Mouse (Mus musculus): ENCODE data around the gene Nck2. TPM values are rescaled to one million over a fixed set of nuclear protein-coding genes. Genes with fewer than 3 reads are reported as not detected.

Nck2 gene
- polyA plus RNA-seq, 1 experiment from 2014 or later: 32.3 TPM

DNA sequence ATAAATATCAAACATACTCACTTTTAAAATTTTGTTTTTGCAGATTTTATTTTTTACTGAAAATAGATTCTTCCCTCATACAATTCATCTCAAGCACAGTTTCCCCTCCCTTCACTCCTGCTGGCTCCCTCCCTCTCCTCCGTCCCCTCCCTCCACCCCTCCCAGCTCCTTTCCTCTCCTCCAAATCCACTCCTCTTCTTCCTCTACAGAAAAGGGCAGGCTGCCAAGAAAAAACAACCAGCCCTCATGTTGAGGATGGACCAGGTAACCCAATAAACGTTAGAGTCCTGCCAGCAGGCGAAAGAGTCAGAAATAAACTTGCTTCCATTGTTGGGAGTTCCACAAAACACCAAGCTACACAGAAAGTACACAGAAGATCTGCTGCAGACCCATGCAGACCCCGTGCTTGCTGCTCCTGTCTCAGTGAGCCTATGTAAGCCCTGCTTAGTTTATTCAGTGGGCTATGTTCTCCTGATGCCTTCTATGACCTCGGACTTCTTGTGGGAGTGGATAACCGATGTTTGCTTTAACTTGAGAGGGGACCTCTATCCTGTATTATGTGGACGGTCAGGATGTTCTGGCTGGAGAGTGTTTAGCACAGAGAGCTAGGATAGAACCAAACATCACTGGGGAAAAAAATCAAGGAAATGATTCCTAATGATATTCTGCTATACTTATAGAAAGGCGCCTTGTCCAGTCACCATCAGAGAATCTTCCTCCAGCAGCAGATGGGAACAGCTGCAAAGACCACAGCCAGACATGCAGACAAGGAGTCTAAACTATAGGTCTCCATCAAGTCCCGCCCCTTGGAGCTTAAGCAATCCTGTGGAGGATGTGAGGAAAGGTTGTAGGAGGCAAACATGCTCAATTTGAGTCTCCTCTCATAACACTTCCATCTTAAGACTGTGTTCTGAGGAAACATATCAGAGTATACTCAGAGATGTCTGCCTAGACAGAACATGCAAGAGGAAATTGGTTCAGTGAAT is 39.4 kb upstream of the Nck2 start:
- Histone ChIP-seq H3K9ac (ENCODE audit: low read depth, low read length) (no peak overlapping the region), H3K4me2 (ENCODE audit: low read length) (no peak overlapping the region), H3K9me3 (replicated peaks; ENCODE audit: control insufficient read depth, low read length, poor library complexity, severe bottlenecking) (no peaks in the 10 kb centered on the region), H3K4me1 (ENCODE audit: control insufficient read depth, insufficient read depth, low read length) (no peaks in the 10 kb centered on the region), H3K4me3 (ENCODE audit: low read depth, low read length) (no peak overlapping the region), H3K27me3 (ENCODE audit: control insufficient read depth, insufficient read depth, low read depth, low read length) (no peaks in the 10 kb centered on the region), H3K27ac (ENCODE audit: low read length) (no peak overlapping the region), H3K36me3 (ENCODE audit: control insufficient read depth, insufficient read depth, low read length) (no peaks in the 10 kb centered on the region)
- ATAC-seq: no peak
- WGBS: 71% methylated on average over 9 of the region's 9 CpGs

DNA sequence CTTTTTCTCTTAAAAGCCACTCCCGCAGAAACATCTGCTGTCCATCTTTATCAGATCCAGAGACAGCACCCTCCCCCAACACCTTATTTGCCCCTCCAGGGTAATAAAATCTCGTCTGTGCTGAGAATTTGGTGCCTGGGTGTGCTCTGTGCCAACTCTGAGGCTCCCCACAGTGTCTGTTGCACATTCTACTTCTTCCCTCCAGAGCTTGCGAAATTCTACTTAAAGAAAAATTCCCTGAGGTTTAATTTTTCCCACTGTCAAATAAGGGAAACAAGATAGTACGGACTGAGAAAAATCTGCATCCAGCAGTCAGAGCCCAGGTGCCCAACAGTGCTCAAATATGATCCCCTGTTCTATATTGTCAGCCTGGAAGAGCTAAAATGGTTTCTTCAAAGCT is 35.4 kb upstream of the Nck2 start:
- no peak overlapping the region for H3K4me2 ChIP-seq (ENCODE audit: low read length)
- ATAC-seq: no peak
- no peak overlapping the region for H3K27ac ChIP-seq (ENCODE audit: low read length)
- no peaks in the 10 kb centered on the region for H3K27me3 ChIP-seq (ENCODE audit: control insufficient read depth, insufficient read depth, low read depth, low read length)
- no peaks in the 10 kb centered on the region for H3K4me1 ChIP-seq (ENCODE audit: control insufficient read depth, insufficient read depth, low read length)
- H3K36me3 ChIP-seq (ENCODE audit: control insufficient read depth, insufficient read depth, low read length): no peaks in the 10 kb centered on the region
- no peak overlapping the region for H3K4me3 ChIP-seq (ENCODE audit: low read depth, low read length)
- 70% methylated on average over 4 of the region's 4 CpGs for WGBS
- H3K9me3 ChIP-seq (replicated peaks; ENCODE audit: control insufficient read depth, low read length, poor library complexity, severe bottlenecking): no peaks in the 10 kb centered on the region
- no peak overlapping the region for H3K9ac ChIP-seq (ENCODE audit: low read depth, low read length)

DNA sequence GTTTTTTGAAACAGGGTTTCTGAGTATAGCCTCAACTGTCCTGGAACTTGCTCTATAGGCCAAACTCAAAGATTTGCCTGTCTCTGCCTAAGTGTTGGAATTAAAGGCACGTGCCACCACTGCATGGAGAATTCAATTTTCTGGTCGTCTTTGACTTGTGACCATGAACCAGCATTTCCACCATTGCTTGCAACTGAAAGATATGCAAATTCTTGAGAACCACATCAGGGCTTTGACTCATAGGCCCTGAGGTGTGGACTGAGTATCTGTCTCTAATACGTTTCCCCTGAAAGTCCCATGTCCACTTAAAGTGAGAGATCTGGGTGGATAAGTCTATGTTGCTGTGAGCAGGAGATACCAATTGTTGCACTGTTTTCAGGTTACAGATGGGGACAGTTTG is 31.6 kb upstream of the Nck2 start:
- H3K4me3 ChIP-seq (ENCODE audit: low read depth, low read length): no peak overlapping the region
- H3K27me3 ChIP-seq (ENCODE audit: control insufficient read depth, insufficient read depth, low read depth, low read length): no peaks in the 10 kb centered on the region
- no peaks in the 10 kb centered on the region for H3K36me3 ChIP-seq (ENCODE audit: control insufficient read depth, insufficient read depth, low read length)
- no peaks in the 10 kb centered on the region for H3K9me3 ChIP-seq (replicated peaks; ENCODE audit: control insufficient read depth, low read length, poor library complexity, severe bottlenecking)
- no peak overlapping the region for H3K4me2 ChIP-seq (ENCODE audit: low read length)
- no peak overlapping the region for H3K9ac ChIP-seq (ENCODE audit: low read depth, low read length)
- H3K4me1 ChIP-seq (ENCODE audit: control insufficient read depth, insufficient read depth, low read length): no peaks in the 10 kb centered on the region
- 83% methylated on average over 3 of the region's 3 CpGs for WGBS
- H3K27ac ChIP-seq (ENCODE audit: low read length): no peak overlapping the region
- ATAC-seq: no peak

DNA sequence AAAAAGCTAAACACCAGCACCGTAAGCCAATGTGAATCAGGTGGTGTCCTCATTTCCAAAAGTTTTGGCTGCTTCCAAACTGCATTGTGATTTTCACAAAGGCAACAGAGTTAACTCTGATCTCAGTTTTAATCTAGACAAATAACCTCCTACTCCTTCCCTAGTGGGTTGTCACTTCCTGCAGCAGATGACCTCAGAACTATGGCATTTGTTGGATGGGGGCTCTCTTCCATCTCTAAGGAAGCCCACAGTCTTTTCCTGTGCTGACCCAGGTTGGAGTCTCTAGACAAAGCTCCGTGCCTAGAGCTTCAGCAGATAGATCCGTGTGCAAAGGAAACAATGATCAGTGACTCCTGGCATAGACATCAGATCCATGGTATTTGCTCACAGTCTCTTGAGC is 31.1 kb upstream of the Nck2 start:
- 84% methylated on average over 3 of the region's 3 CpGs for WGBS
- Histone ChIP-seq H3K4me1 (ENCODE audit: control insufficient read depth, insufficient read depth, low read length) (no peaks in the 10 kb centered on the region), H3K36me3 (ENCODE audit: control insufficient read depth, insufficient read depth, low read length) (no peaks in the 10 kb centered on the region)

DNA sequence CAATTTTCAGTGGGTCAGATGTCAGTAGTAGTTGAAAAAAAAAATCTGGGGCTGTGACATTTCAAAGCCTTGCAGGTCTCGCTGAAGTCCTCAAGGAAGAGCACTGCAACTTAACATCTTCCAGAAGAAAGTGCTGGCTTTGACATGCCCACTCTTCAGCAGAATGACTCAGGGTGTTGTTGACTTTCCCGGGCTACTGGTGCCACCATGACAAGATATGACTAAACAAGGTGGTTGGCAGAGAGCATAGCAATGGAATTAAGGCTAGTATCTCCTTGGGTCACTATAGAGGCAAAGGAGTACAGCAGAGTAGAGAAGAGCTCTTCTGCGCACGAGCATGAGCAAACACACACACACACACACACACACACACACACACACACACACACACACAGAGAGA is 30.6 kb upstream of the Nck2 start:
- Histone ChIP-seq H3K4me1 (ENCODE audit: control insufficient read depth, insufficient read depth, low read length) (no peaks in the 10 kb centered on the region), H3K36me3 (ENCODE audit: control insufficient read depth, insufficient read depth, low read length) (no peaks in the 10 kb centered on the region), H3K4me3 (ENCODE audit: low read depth, low read length) (no peak overlapping the region), H3K27ac (ENCODE audit: low read length) (no peak overlapping the region), H3K27me3 (ENCODE audit: control insufficient read depth, insufficient read depth, low read depth, low read length) (no peaks in the 10 kb centered on the region), H3K9ac (ENCODE audit: low read depth, low read length) (no peak overlapping the region), H3K4me2 (ENCODE audit: low read length) (no peak overlapping the region), H3K9me3 (replicated peaks; ENCODE audit: control insufficient read depth, low read length, poor library complexity, severe bottlenecking) (no peaks in the 10 kb centered on the region)
- 88% methylated on average over 4 of the region's 4 CpGs for WGBS
- ATAC-seq: no peak

More for the DNA sequence above, 31.1 kb upstream of the Nck2 start:
- no peak overlapping the region for H3K4me2 ChIP-seq (ENCODE audit: low read length)
- H3K9ac ChIP-seq (ENCODE audit: low read depth, low read length): no peak overlapping the region
- no peaks in the 10 kb centered on the region for H3K27me3 ChIP-seq (ENCODE audit: control insufficient read depth, insufficient read depth, low read depth, low read length)
- H3K4me3 ChIP-seq (ENCODE audit: low read depth, low read length): no peak overlapping the region
- H3K27ac ChIP-seq (ENCODE audit: low read length): no peak overlapping the region
- no peaks in the 10 kb centered on the region for H3K9me3 ChIP-seq (replicated peaks; ENCODE audit: control insufficient read depth, low read length, poor library complexity, severe bottlenecking)
- ATAC-seq: no peak

DNA sequence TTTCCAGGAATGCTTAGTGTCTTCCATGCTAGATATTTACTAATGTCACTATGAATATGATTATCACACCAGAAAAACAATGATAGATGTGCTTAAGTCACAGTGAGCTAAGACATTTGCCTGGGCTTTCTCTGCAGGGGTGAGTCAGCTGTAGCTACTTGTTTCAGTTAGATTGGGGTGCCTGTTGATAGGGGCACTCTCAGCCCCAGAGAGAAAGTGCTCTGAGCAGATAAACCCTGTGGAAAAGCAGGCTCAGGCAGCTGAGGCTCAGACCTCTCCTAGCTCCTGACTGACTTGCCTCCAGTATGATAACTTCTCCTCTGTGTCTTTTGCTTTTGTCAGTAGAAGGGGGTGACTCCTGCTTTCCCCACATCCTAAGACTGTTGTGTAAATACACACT is 30.2 kb upstream of the Nck2 start:
- Histone ChIP-seq H3K27ac (ENCODE audit: low read length) (no peak overlapping the region), H3K4me2 (ENCODE audit: low read length) (no peak overlapping the region), H3K27me3 (ENCODE audit: control insufficient read depth, insufficient read depth, low read depth, low read length) (no peaks in the 10 kb centered on the region), H3K36me3 (ENCODE audit: control insufficient read depth, insufficient read depth, low read length) (no peaks in the 10 kb centered on the region), H3K4me1 (ENCODE audit: control insufficient read depth, insufficient read depth, low read length) (no peaks in the 10 kb centered on the region), H3K4me3 (ENCODE audit: low read depth, low read length) (no peak overlapping the region), H3K9me3 (replicated peaks; ENCODE audit: control insufficient read depth, low read length, poor library complexity, severe bottlenecking) (no peaks in the 10 kb centered on the region), H3K9ac (ENCODE audit: low read depth, low read length) (no peak overlapping the region)
- ATAC-seq: no peak

DNA sequence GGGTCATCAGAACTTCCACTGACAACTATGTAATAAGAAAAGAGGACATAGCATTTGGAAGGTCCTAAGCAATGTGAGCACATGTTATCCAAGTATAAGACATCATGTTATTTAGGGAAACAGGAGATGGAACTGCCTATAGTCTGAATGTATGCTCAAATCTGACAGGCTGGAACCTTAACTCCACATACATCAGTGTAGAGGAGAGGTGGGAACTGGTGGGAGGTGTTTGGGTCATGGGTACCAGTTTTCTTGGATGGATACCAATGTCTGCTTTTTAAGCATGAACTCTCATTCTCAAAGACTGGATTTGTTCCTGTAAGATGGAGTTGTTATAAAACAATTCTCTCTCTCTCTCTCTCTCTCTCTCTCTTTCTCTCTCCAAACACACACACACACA is 29.4 kb upstream of the Nck2 start:
- Histone ChIP-seq H3K9me3 (replicated peaks; ENCODE audit: control insufficient read depth, low read length, poor library complexity, severe bottlenecking) (no peaks in the 10 kb centered on the region), H3K9ac (ENCODE audit: low read depth, low read length) (no peak overlapping the region), H3K27me3 (ENCODE audit: control insufficient read depth, insufficient read depth, low read depth, low read length) (no peaks in the 10 kb centered on the region), H3K27ac (ENCODE audit: low read length) (no peak overlapping the region), H3K36me3 (ENCODE audit: control insufficient read depth, insufficient read depth, low read length) (no peaks in the 10 kb centered on the region), H3K4me2 (ENCODE audit: low read length) (no peak overlapping the region), H3K4me1 (ENCODE audit: control insufficient read depth, insufficient read depth, low read length) (no peaks in the 10 kb centered on the region), H3K4me3 (ENCODE audit: low read depth, low read length) (no peak overlapping the region)
- ATAC-seq: no peak

DNA sequence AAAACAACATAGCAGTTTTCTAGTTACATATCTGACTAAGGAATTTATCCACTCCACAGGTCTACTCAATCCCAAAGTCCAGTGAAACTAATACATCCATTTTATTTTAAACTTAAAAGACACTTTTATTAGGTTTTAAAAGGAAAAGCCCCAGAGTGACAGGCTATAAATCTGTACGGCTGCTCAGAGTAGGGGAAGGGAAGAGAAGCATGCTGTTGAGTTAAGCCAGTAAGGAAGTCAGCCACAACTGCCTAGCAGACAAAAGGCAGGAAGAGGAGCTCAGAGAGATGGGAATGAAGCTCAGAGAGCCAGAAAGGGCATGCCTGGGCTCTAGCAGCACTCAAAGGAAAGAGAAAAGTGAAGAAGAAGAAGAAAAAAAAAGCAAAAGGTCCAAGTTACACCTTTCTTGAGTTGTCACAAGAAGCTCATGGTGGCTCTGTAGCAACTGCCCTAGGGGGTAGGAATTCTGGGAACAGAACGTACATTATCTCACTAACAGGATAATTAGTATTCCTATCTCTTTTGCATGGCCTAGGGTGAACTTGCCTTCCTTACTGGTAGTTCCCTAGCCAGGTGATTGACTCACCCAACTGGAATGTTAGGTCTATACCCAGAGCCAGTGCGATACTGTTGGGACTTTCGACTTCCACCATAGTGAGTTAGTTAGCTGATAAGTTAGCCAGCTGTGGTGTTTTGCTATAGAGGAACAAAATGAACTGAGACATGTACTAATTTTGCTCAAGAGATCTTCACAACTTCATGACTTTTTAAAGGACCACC is 21.2 kb upstream of the Nck2 start:
- H3K4me2 ChIP-seq (ENCODE audit: low read length): no peak overlapping the region

DNA sequence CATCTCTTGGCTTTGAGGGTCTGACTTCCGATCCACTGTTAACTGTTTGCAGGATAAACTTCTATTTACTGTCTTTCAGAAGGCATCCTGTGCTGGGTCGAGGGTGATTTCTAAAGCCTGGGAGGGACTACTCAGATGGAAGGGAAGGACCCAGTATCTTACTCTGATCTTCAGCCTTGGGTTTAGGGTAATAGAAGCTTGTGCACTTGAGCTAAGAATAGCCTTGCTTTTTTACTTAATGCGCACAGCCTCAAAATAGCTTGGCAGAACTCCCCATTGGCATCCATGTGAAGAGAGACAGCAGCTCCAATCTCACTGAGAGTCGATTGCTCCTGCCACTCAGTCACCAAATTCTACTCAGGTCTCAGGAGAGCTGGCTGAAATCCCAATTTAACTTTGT is 17.9 kb upstream of the Nck2 start:
- ATAC-seq: no peak
- Histone ChIP-seq H3K4me1 (ENCODE audit: control insufficient read depth, insufficient read depth, low read length) (no peaks in the 10 kb centered on the region), H3K4me3 (ENCODE audit: low read depth, low read length) (no peak overlapping the region), H3K9ac (ENCODE audit: low read depth, low read length) (no peak overlapping the region), H3K27ac (ENCODE audit: low read length) (no peak overlapping the region), H3K36me3 (ENCODE audit: control insufficient read depth, insufficient read depth, low read length) (no peaks in the 10 kb centered on the region), H3K9me3 (replicated peaks; ENCODE audit: control insufficient read depth, low read length, poor library complexity, severe bottlenecking) (no peaks in the 10 kb centered on the region; the same call in 1 of the 2 replicates), H3K27me3 (ENCODE audit: control insufficient read depth, insufficient read depth, low read depth, low read length) (no peaks in the 10 kb centered on the region), H3K4me2 (ENCODE audit: low read length) (no peak overlapping the region)
- 54% methylated on average over 4 of the region's 4 CpGs for WGBS

More for the DNA sequence above, 21.2 kb upstream of the Nck2 start:
- 83% methylated on average over 4 of the region's 4 CpGs for WGBS
- no peak overlapping the region for H3K27ac ChIP-seq (ENCODE audit: low read length)
- H3K4me1 ChIP-seq (ENCODE audit: control insufficient read depth, insufficient read depth, low read length): no peaks in the 10 kb centered on the region
- H3K36me3 ChIP-seq (ENCODE audit: control insufficient read depth, insufficient read depth, low read length): no peaks in the 10 kb centered on the region
- H3K4me3 ChIP-seq (ENCODE audit: low read depth, low read length): no peak overlapping the region
- H3K27me3 ChIP-seq (ENCODE audit: control insufficient read depth, insufficient read depth, low read depth, low read length): no peaks in the 10 kb centered on the region
- no peaks in the 10 kb centered on the region; the same call in 1 of the 2 replicates for H3K9me3 ChIP-seq (replicated peaks; ENCODE audit: control insufficient read depth, low read length, poor library complexity, severe bottlenecking)
- ATAC-seq: no peak
- H3K9ac ChIP-seq (ENCODE audit: low read depth, low read length): no peak overlapping the region
